ENCODE assay signal across 27 mouse cellular contexts in genomic region chr1:63871831-63872230, GRCm38 (mm10).
A peak's percentile ranks its signal among the peaks of the same experiment; 100 is the strongest.
DNase-seq lines count a peak whose midpoint lies in the region; ATAC-seq lines count a peak whose summit lies in the region.
"Had no signal": no experiment of that assay in that cellular context is flagged by ENCODE, and none has a peak within 500 bp of the region (broad histone marks: within the 10 kb centered on the region; RNA-seq: fewer than 3 reads in every experiment).

No protein-coding gene starts in this region.

- peak; percentile 35 for ATAC-seq in frontal cortex, adult (ENCODE audit: low TSS enrichment)
- ATAC-seq in heart, embryonic 16.5 days (replicated peaks; ENCODE audit: extremely low read depth, insufficient read depth, low FRiP score), result no peak
- ATAC-seq: CD4-positive, CD25-positive, alpha-beta regulatory T cell, adult 4 months; forebrain, embryonic 15.5 days; midbrain, embryonic 16.5 days had no signal

- H3K9me3 ChIP-seq in heart, embryonic 16.5 days (replicated peaks; ENCODE audit: control insufficient read depth, low read length), result no peaks in the 10 kb centered on the region
- H3K9me3 ChIP-seq: embryonic facial prominence, embryonic 15.5 days; forebrain, embryonic 15.5 days; heart, embryonic 13.5 days; hindbrain, embryonic 12.5 days; limb, embryonic 15.5 days; midbrain, embryonic 10.5 days; neural tube, embryonic 13.5 days had no signal

- no peak for DNase-seq in frontal cortex, postnatal 36 days (ENCODE audit: low spot score in 2 of 2)
- DNase-seq in heart, postnatal 14 days, result no peak
- peak; percentile 30 for DNase-seq in kidney, postnatal 14 days
- DNase-seq in kidney, adult 18-20 months, result no peak
- peak; percentile 32 for DNase-seq in brain, adult 2 months (ENCODE audit: low read depth, low spot score)
- DNase-seq: adrenal gland, postnatal 14 days; cerebellum, adult 8-10 months; cerebellum, postnatal 36 days; embryo, embryonic 11 days; gastrocnemius, postnatal 25 days; layer of hippocampus, postnatal 36 days; lung, postnatal 10 days; retina, postnatal 1 day; right cerebral cortex, postnatal 25 days; spleen, adult 18-20 months had no signal

- H3K36me3 ChIP-seq in heart, embryonic 16.5 days (ENCODE audit: control insufficient read depth, insufficient read depth), result no peaks in the 10 kb centered on the region
- H3K36me3 ChIP-seq: embryonic facial prominence, embryonic 15.5 days; forebrain, embryonic 15.5 days; heart, embryonic 13.5 days; hindbrain, embryonic 12.5 days; limb, embryonic 15.5 days; midbrain, embryonic 10.5 days; neural tube, embryonic 13.5 days had no signal

- no peak overlapping the region for H3K9ac ChIP-seq in heart, embryonic 16.5 days (ENCODE audit: low read length)
- H3K9ac ChIP-seq: embryonic facial prominence, embryonic 15.5 days; forebrain, embryonic 15.5 days; heart, embryonic 13.5 days; hindbrain, embryonic 12.5 days; limb, embryonic 15.5 days; neural tube, embryonic 13.5 days had no signal

- H3K27me3 ChIP-seq in heart, embryonic 16.5 days (ENCODE audit: control insufficient read depth, insufficient read depth, low read length), result no peaks in the 10 kb centered on the region
- H3K27me3 ChIP-seq: embryonic facial prominence, embryonic 15.5 days; forebrain, embryonic 15.5 days; heart, embryonic 13.5 days; hindbrain, embryonic 12.5 days; limb, embryonic 15.5 days; neural tube, embryonic 13.5 days had no signal

- intact Hi-C loops in heart, postnatal 14 days (cut with DNase I), result loop anchor here (10.0 kb wide), 1 partner anchor 107 kb away; the partner anchor contains the start of gene 4933402D24Rik

- peak overlapping the region; percentile 21 for H3K27ac ChIP-seq in heart, embryonic 16.5 days (ENCODE audit: low read length)
- H3K27ac ChIP-seq: embryonic facial prominence, embryonic 15.5 days; forebrain, embryonic 15.5 days; heart, embryonic 13.5 days; hindbrain, embryonic 12.5 days; limb, embryonic 15.5 days; midbrain, embryonic 10.5 days; neural tube, embryonic 13.5 days had no signal

- 58% methylated on average over 6 of the region's 6 CpGs for WGBS in heart, embryonic 16.5 days

- H3K4me1 ChIP-seq in heart, embryonic 16.5 days (ENCODE audit: control insufficient read depth, insufficient read depth, low read length), result no peaks in the 10 kb centered on the region
- H3K4me1 ChIP-seq: embryonic facial prominence, embryonic 15.5 days; forebrain, embryonic 15.5 days; heart, embryonic 13.5 days; hindbrain, embryonic 12.5 days; limb, embryonic 15.5 days; midbrain, embryonic 10.5 days; neural tube, embryonic 13.5 days had no signal

- no peak overlapping the region for H3K4me2 ChIP-seq in heart, embryonic 16.5 days (ENCODE audit: low read depth, low read length)
- H3K4me2 ChIP-seq: embryonic facial prominence, embryonic 15.5 days; forebrain, embryonic 15.5 days; heart, embryonic 13.5 days; hindbrain, embryonic 12.5 days; limb, embryonic 15.5 days; neural tube, embryonic 13.5 days had no signal

- no peak overlapping the region for H3K4me3 ChIP-seq in heart, embryonic 16.5 days (ENCODE audit: low read length)
- H3K4me3 ChIP-seq: embryonic facial prominence, embryonic 15.5 days; forebrain, embryonic 15.5 days; heart, embryonic 13.5 days; hindbrain, embryonic 12.5 days; limb, embryonic 15.5 days; midbrain, embryonic 10.5 days; myocyte; neural tube, embryonic 13.5 days had no signal

Comparison
In these comparisons a context has a peak if more than half of its experiments do, and no peak if none do; other contexts are left out.
1. DNase-seq: peak in kidney, postnatal 14 days (single experiment) and brain, adult 2 months (single experiment); none in frontal cortex, postnatal 36 days (0 of 2), heart, postnatal 14 days (0 of 2) and kidney, adult 18-20 months (single experiment).